Mouse (Mus musculus): ENCODE data around the gene Ppp1r13l. TPM values are rescaled to one million over a fixed set of nuclear protein-coding genes. Genes with fewer than 3 reads are reported as not detected.

Ppp1r13l gene
- total and polyA plus RNA-seq, 3 experiments = 1.5 to 15.9 TPM; not detected in 1

DNA sequence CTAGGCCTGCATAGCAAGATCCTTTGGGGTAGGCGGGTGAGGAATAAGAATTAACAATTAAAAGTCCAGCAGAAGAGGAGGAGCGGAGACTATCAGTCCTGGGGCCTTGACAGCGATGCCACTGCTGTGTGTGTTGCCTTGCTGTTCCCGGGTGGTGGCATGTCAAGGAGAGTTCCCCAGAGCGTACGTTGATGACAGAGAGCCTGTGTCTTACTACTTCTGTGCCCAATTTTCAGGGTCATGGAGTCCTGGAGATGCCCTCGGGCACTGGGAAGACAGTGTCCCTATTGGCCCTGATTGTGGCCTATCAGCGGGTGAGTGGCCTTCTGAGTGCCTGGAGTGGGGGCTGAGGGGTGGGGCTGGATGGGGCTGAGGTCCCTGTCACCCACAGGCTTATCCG is 24.2 kb downstream of the Ppp1r13l start:
- Histone ChIP-seq H3K27ac (ENCODE audit: control insufficient read depth, low read depth, low read length) (no peak overlapping the region), H3K27me3 (ENCODE audit: control insufficient read depth in 1 of 2, insufficient read depth in 2 of 2, low read length in 2 of 2) (no peaks in the 10 kb centered on the region), H3K9me3 (replicated peaks; ENCODE audit: insufficient read depth, low read length) (no peaks in the 10 kb centered on the region), H3K4me1 (ENCODE audit: control insufficient read depth in 1 of 2, insufficient read depth in 2 of 2, low read length in 2 of 2) (peaks cover 0 to 8% of the 10 kb centered on the region in 2 experiments; a peak in 3 of 4 replicates), H3K36me3 (ENCODE audit: control insufficient read depth in 1 of 2, insufficient read depth in 2 of 2, low read length in 2 of 2) (peaks cover 0 to 8% of the 10 kb centered on the region in 2 experiments; a peak in 2 of 4 replicates), H3K9ac (ENCODE audit: control insufficient read depth, low read depth, low read length, poor library complexity, severe bottlenecking) (no peak overlapping the region), H3K4me3 (ENCODE audit: control insufficient read depth in 1 of 2, insufficient read depth in 1 of 2, low read depth in 2 of 2, low read length in 2 of 2) (no peak overlapping the region), H3K79me2 (ENCODE audit: control insufficient read depth, insufficient read depth, low read length, poor library complexity) (peaks cover 17% of the 10 kb centered on the region)
- no peak for DNase-seq (ENCODE audit: low read depth, low spot score)
- TF ChIP-seq MYC (IDR thresholded peaks at IDR 0.05; ENCODE audit: low read depth, low read length) = no peak
- no peak for TF ChIP-seq TAL1 (IDR thresholded peaks at IDR 0.05; ENCODE audit: low read length)
- no peak for TF ChIP-seq USF2 (IDR thresholded peaks at IDR 0.05; ENCODE audit: borderline replicate concordance in 1 of 2, insufficient read depth in 1 of 2, low read depth in 1 of 2, low read length in 2 of 2)
- TF ChIP-seq SMC3 (IDR thresholded peaks at IDR 0.05; ENCODE audit: low read depth, low read length) = no peak
- no peak for TF ChIP-seq HCFC1 (IDR thresholded peaks at IDR 0.05; ENCODE audit: low read depth, low read length)

DNA sequence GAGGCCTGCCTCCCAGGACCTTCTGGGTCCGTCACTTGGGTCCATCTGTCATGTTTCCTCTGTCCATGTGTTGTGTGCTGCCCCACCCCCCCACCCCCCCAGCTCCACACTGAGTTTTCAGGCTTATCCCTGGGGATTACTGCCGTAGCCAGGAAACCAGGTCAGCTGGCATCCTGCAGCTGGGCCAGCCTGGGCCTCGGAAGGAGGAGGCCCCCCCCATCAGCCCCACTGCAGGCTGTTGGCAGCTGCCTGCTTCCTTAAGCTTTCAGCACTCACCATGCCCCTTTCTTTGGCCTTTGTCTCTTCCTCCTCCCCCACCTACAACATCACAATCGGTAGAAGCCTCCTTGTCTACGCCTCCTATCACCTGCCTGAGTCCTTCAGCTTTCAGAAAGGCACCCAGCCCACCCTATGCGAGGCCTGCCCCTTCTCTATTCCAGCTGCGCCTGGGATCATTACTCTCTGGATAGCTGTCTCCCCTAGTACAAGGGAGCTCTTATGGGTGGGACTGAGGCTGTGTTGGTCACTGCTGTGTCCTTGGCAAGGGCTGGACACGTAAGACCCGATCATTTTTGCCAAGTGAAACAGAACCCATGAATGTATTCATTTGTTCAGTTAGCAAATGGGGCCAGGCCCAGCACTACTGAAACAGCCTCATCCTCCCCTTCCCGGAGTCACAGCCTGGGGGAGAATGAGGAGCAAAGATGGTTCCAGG is 29.3 kb downstream of the Ppp1r13l start:
- H3K4me3 ChIP-seq (ENCODE audit: control insufficient read depth in 1 of 2, insufficient read depth in 1 of 2, low read depth in 2 of 2, low read length in 2 of 2) = no peak overlapping the region
- no peak overlapping the region for H3K27ac ChIP-seq (ENCODE audit: control insufficient read depth, low read depth, low read length)
- no peaks in the 10 kb centered on the region for H3K9me3 ChIP-seq (replicated peaks; ENCODE audit: insufficient read depth, low read length)
- no peaks in the 10 kb centered on the region for H3K4me1 ChIP-seq (ENCODE audit: control insufficient read depth in 1 of 2, insufficient read depth in 2 of 2, low read length in 2 of 2)
- H3K36me3 ChIP-seq (ENCODE audit: control insufficient read depth in 1 of 2, insufficient read depth in 2 of 2, low read length in 2 of 2) = no peaks in the 10 kb centered on the region; a peak in 1 of 4 replicates
- TF ChIP-seq BHLHE40 (IDR thresholded peaks at IDR 0.05; ENCODE audit: borderline replicate concordance, low read depth, low read length) (no peak), NRF1 (IDR thresholded peaks at IDR 0.05; ENCODE audit: insufficient read depth, low read depth, low read length, poor library complexity, severe bottlenecking) (no peak), SMC3 (IDR thresholded peaks at IDR 0.05; ENCODE audit: low read depth, low read length) (no peak), TBP (IDR thresholded peaks at IDR 0.05; ENCODE audit: low read depth, low read length) (no peak)
- no peak overlapping the region for H3K9ac ChIP-seq (ENCODE audit: control insufficient read depth, low read depth, low read length, poor library complexity, severe bottlenecking)
- no peaks in the 10 kb centered on the region for H3K27me3 ChIP-seq (ENCODE audit: control insufficient read depth in 1 of 2, insufficient read depth in 2 of 2, low read length in 2 of 2)
- H3K79me2 ChIP-seq (ENCODE audit: control insufficient read depth, insufficient read depth, low read length, poor library complexity) = peaks cover under 1% of the 10 kb centered on the region; the same call in 1 of the 2 replicates
- no peak for DNase-seq (ENCODE audit: low read depth, low spot score)

DNA sequence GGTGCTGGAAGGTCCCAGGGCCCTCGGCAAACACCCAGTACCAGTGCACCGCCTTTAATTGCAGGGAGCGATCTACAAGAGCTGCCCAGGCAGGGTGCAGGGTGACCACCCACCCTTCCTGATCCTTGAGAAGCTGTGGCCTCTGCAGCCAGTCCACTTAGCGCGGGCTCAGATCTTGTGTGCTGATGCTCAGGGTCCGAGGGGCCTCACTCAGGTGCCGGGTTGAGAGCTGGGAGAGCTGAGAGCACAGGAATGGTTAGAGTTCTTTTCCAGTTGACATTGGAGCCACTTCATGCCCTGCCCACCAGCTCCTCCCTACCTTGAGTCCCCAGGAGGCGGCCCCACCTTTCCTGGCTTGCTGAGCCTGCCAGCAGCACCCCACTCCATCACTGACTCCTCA is 34.9 kb downstream of the Ppp1r13l start:
- H3K4me3 ChIP-seq (ENCODE audit: control insufficient read depth in 1 of 2, insufficient read depth in 1 of 2, low read depth in 2 of 2, low read length in 2 of 2) = no peak overlapping the region
- H3K9ac ChIP-seq (ENCODE audit: control insufficient read depth, low read depth, low read length, poor library complexity, severe bottlenecking) = no peak overlapping the region
- no peaks in the 10 kb centered on the region for H3K27me3 ChIP-seq (ENCODE audit: control insufficient read depth in 1 of 2, insufficient read depth in 2 of 2, low read length in 2 of 2)
- H3K27ac ChIP-seq (ENCODE audit: control insufficient read depth, low read depth, low read length) = no peak overlapping the region
- no peaks in the 10 kb centered on the region for H3K4me1 ChIP-seq (ENCODE audit: control insufficient read depth in 1 of 2, insufficient read depth in 2 of 2, low read length in 2 of 2)
- H3K79me2 ChIP-seq (ENCODE audit: control insufficient read depth, insufficient read depth, low read length, poor library complexity) = no peaks in the 10 kb centered on the region
- no peaks in the 10 kb centered on the region for H3K9me3 ChIP-seq (replicated peaks; ENCODE audit: insufficient read depth, low read length)
- DNase-seq (ENCODE audit: low read depth, low spot score) = no peak
- no peaks in the 10 kb centered on the region; a peak in 1 of 4 replicates for H3K36me3 ChIP-seq (ENCODE audit: control insufficient read depth in 1 of 2, insufficient read depth in 2 of 2, low read length in 2 of 2)
- TF ChIP-seq GATA1 (IDR thresholded peaks at IDR 0.05; ENCODE audit: low read depth, low read length) (no peak), MYB (IDR thresholded peaks at IDR 0.05; ENCODE audit: low read depth, low read length) (no peak), USF1 (IDR thresholded peaks at IDR 0.05; ENCODE audit: low read depth, low read length) (no peak), MAFK (IDR thresholded peaks at IDR 0.05; ENCODE audit: borderline replicate concordance, low read depth, low read length) (no peak), ZNF384 (IDR thresholded peaks at IDR 0.05; ENCODE audit: low read depth, low read length) (no peak), JUND (IDR thresholded peaks at IDR 0.05; ENCODE audit: low read depth, low read length) (no peak), MYC (IDR thresholded peaks at IDR 0.05; ENCODE audit: low read depth, low read length) (no peak), USF2 (IDR thresholded peaks at IDR 0.05; ENCODE audit: borderline replicate concordance in 1 of 2, insufficient read depth in 1 of 2, low read depth in 1 of 2, low read length in 2 of 2) (no peak), KAT2A (conservative IDR thresholded peaks at IDR 0.05; ENCODE audit: low read depth, low read length) (no peak), CTCF (IDR thresholded peaks at IDR 0.05 in 2 of 3, conservative IDR thresholded peaks at IDR 0.05 in 1 of 3; ENCODE audit: control insufficient read depth in 1 of 3, insufficient read depth in 1 of 3, low read depth in 2 of 3, low read length in 3 of 3, poor library complexity in 1 of 3, severe bottlenecking in 1 of 3) (no peak), POLR2AphosphoS2 (IDR thresholded peaks at IDR 0.05; ENCODE audit: low read length) (no peak), ZC3H11A (IDR thresholded peaks at IDR 0.05; ENCODE audit: low read depth, low read length) (no peak), ZMIZ1 (IDR thresholded peaks at IDR 0.05; ENCODE audit: low read depth, low read length) (no peak), TCF12 (IDR thresholded peaks at IDR 0.05; ENCODE audit: low read depth, low read length) (no peak), SMC3 (IDR thresholded peaks at IDR 0.05; ENCODE audit: low read depth, low read length) (no peak), GABPA (IDR thresholded peaks at IDR 0.05; ENCODE audit: low read depth, low read length) (no peak), CHD1 (IDR thresholded peaks at IDR 0.05; ENCODE audit: low read depth, low read length) (no peak), ETS1 (IDR thresholded peaks at IDR 0.05; ENCODE audit: low read depth, low read length) (no peak), EP300 (IDR thresholded peaks at IDR 0.05; ENCODE audit: low read depth in 1 of 2, low read length in 2 of 2) (no peak), BHLHE40 (IDR thresholded peaks at IDR 0.05; ENCODE audit: borderline replicate concordance, low read depth, low read length) (no peak)

Data from MEL (cell line).